Mouse (Mus musculus) right cerebral cortex, adult 2 months (tissue): ENCODE measurements at regions not wholly inside any gene's neighbourhood (a gene's known extent, or its start where the extent isn't known, plus 50 kb on each side); places are given as distances from the start of the nearest gene placed in this dataset.

Experiments
- DNase-seq, 2 experiments: peaks; one replicate each; pipeline ENCODE4 v3.0.0; 2021 to 2022; ENCODE audit warnings: low spot score in 2 of 2

DNA sequence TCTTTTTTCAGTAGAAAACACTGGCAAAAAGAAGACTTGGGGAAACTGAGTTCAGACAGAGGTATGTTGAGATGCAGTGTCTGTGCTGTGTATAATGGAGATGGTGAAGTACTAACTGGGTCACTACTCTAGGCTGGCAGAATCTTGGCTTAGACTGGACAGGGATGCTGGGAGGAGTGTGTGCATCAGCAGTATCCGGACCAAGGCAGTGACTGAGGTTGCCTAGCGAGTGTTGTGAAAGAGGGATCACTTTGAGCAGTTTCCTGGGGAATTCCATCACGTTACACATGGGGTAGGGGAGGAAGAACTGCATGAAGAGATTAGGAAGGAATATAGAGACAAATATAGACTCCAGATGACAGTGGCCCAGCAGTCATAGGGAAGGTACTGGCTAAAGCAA, 87.9 kb upstream of the Itprid2 start:
- DNase-seq, result no peak

DNA sequence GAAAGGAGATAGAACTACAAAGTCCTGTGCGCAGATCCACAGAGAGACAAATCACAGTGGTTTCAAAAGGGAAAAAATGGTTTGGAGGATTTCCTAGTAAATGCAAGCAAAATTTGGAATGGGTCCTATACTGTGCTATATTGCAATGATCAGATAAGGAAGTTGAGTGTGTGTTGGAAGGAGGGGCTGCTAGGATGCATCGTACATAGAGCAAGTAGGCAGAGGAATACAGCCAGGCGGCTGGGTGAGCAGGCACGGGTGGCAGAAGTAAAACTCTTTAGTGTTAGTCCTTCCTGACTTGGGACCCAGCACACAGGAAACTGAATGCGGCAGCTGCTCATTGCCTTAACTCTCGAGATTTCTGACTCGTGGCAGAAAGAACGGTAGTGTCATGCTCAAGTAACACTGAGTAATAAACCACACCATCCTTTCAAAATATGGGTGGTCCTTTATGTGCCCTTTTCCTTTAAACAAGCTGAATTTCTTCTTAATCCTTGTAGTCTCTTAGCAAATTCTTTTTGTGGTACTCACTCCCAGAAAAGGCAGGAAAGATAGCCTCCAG, 87.0 kb upstream of the Itprid2 start:
- no peak for DNase-seq

DNA sequence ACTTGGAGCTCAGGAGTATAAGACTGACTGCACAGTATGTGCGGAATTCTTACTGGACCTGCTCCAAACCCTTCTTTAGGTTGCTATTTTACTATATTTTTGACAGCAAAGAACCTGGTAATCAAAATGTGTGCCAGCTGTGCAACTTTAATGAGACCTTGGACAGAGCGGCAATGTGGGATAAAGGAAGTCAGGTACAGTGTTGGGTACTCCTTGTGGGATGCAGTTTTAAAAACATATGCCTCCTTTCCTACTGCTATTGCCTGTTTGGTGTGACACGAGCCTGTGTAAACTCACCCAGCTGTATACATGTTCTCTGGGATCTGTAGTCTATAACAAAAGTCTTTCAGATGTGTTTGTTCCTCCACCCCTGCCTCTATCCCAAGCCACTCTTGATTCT, 85.4 kb upstream of the Itprid2 start:
- DNase-seq, result no peak

DNA sequence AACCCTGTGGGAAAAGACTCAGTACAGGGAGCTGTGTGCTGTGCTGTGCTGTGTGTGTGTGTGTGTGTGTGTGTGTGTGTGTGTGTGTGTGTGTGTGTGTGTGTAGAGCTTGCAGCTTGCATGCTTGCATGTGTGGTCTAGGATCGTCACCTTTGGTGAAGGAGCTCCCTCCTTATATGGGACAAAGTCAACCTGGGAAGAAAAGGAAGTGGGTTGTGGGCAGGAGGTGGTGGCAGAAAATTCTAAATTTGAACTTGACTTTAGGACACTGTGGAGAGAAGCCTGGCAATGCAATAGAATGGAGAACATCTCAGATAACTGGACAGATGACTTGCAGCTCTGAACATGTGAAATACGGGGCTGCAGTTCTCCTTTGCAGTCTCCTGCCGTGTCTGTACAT, 84.7 kb upstream of the Itprid2 start:
- DNase-seq, result no peak

DNA sequence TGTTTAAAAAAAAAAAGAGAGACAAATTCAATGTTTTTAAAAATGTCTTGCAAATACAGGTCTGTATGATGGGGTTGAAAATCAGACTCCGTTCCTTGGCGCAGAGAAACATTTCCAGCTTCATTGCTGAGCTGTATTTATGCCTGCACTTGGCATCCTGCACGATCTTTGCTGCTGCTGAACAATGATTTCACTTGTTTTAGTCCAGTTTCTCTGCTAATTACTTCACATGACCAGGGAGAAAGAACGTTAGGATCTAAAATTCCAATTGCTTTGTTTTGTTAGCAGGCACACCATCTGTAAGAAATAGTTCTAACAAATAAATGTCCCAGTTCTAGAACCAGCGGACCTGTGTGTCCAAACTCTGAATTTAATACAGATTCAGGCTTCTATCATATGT, 82.7 kb upstream of the Itprid2 start:
- no peak for DNase-seq

GRCm38 (mm10) chr2:79555395-79555794, 79.8 kb upstream of the Itprid2 start:
- DNase-seq, result no peak

DNA sequence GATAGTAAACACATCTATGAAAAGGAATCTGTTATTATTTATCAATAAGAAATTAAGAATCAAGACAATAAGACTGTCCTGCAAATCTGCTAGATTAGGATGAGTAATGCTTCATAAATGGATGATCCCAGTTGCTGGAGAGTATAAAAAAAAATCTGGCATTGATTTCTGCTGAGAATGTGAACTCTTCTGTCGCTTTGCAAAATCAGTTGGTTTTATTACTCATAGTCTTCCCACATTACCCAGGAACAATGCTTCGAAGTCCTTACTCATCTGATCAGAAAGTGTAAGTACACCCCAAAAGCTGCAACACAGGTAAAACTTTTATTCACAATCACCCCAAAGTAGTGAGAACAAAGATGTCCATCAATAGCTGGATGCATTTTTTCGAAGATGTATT, 77.8 kb upstream of the Itprid2 start:
- DNase-seq, result no peak

GRCm38 (mm10) chr2:79566280-79566933, 68.7 kb upstream of the Itprid2 start:
- no peak for DNase-seq

GRCm38 (mm10) chr2:79567413-79567934, 67.7 kb upstream of the Itprid2 start:
- DNase-seq, result no peak

DNA sequence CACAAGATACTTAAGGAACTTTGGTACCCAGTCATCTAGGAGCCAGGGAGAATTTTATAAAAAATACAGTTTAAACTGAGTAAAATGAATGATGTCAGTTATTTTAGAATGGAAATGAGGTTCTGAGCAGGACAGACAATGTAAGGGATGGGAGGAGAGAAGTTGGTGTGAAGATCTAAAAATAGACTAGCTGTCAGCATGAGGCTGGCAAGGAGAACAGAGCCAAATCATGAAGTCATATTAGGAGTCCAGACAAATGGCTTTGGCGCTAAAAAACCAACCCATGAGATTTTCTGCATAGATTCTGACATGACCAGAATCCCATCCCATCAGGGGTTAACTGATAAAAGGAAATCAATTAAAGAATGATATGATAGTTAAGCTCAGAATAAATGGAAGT, 65.5 kb upstream of the Itprid2 start:
- no peak for DNase-seq

DNA sequence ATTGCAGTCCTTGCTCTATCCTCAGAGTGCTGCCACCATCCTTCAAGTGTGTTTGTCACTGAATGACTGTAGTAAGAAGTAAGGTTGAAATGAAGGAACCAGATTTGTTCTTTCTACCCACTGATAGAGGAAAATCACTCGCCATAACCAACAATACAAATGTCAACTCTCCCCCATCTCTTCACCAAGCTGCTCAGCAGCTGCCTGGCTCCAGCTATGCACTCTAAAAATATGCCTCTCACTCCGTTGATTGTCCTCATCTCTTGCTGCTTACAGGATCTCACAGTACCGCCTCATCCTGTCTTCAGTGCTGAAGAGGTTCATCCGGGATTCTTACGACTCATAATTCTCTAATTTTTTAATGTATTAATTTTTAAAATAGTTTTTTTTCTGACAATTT, 63.2 kb upstream of the Itprid2 start:
- DNase-seq, result no peak

GRCm38 (mm10) chr2:79575074-79575473, 60.1 kb upstream of the Itprid2 start:
- no peak for DNase-seq

- no peak for DNase-seq
Measured at GRCm38 (mm10) chr2:79585022-79585774, 50.0 kb upstream of the Itprid2 start.
